Mouse (Mus musculus) spleen, embryonic (tissue): ENCODE measurements around the gene 2410141K09Rik.
"Not testable (repeated sequence)": the region's sequence is repeated elsewhere in the genome, so short reads cannot be mapped to it uniquely, and the experiment has no call there.

Experiments used
- CTCF ChIA-PET: fragments of 350-600 bp; sonication (Branson Sonifier 250); formaldehyde crosslinking; loops from one replicate; lab custom pipeline; 2022; lab: Charles Lee

2410141K09Rik gene

GRCm38 (mm10) chr13:66441018-66441417 is at the start of gene 2410141K09Rik:
2410141K09Rik (minus strand) TSS chr13:66441118.
- CTCF ChIA-PET: not testable (repeated sequence)

DNA sequence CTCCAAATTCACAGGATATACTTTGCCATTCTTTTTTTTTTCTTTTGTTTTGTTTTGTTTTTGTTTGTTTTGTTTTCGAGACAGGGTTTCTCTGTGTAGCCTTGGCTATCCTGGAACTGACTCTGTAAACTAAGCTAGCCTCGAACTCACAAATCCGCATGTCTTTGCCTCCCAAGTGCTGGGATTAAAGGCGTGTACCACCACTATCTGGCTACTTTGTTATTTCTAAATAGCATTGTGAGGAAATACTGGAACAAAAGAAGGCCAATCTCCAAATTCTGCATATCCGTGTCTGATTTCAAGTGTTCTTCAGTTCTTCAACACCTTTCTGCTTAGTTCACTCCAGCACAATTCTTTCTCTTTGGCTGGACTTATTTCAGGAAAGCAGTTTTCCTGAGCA is 14.1 kb downstream of the 2410141K09Rik start:
- CTCF ChIA-PET: not testable (repeated sequence)

DNA sequence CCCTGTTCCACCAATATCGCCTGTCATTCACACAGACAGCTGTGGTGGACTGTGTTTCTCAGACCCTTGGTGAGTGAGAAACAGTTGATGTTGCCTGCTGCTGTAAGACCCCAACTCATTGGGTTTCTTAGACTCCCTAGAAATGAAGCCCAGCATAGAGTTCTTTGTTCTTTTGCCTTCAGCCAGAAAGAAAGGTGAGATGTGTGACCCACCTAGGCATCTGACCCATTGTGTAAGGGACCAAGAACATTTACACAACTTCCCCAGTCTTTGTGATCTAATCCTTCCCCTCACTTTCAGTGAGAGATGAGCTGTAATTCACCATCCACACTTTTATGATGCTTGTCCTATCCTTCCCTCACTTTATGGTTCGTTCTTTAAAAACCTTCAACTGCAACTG is 26.0 kb downstream of the 2410141K09Rik start:
- CTCF ChIA-PET: not testable (repeated sequence)
